Mouse (Mus musculus) lung, postnatal 4 days (tissue): ENCODE results near the gene Alox12e.
A peak's percentile ranks its signal among the peaks of the same experiment; 100 is the strongest.
"Not testable (repeated sequence)": the region's sequence is repeated elsewhere in the genome, so short reads cannot be mapped to it uniquely, and the experiment has no call there.

ENCODE experiments used
- DNase-seq, 2 experiments: peaks; one replicate each; pipeline ENCODE4 v3.0.0; 2021

Gene Alox12e

DNA sequence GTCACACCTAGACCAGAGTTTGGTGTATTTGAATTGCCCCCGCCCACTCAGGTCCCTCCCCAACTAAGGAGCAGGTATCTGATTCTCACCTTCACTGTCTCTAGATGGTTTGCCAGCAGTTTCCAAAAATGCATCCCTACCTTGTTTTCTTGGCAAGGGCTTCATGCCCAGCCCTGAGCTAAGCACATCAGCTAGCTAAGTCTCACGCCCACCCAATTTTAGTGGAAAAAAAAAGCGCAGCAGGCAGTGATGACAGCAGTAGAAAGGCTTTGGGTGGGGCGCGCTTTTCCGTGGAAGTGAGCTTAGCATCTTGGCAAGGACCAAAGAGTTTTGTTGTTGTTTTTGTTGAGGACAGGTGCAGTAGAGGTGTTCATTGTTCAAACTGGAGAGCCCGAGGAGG lies at the start of gene Alox12e:
Gene Alox12e, minus strand, starts transcription at position 101 of the 400 bp plus-strand sequence.
- no peak for DNase-seq

DNA sequence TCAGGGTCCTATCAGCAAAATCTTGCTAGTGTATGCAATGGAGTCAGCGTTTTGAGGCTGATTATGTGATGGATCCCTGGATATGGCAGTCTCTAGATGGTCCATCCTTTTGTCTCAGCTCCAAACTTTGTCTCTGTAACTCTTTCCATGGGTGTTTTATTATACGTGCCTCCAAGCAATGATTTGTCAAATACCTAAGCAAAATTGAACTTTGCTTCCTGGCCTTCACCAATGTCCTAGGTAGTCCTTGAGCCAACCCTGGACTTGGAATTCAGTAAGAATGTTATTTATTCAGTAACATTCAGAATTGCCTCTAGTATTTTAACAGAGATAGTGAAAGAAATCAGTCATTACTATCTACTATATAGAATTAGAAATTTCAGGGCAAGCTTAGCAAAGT lies 46.2 kb upstream of the Alox12e start:
- not testable (repeated sequence) for DNase-seq

DNA sequence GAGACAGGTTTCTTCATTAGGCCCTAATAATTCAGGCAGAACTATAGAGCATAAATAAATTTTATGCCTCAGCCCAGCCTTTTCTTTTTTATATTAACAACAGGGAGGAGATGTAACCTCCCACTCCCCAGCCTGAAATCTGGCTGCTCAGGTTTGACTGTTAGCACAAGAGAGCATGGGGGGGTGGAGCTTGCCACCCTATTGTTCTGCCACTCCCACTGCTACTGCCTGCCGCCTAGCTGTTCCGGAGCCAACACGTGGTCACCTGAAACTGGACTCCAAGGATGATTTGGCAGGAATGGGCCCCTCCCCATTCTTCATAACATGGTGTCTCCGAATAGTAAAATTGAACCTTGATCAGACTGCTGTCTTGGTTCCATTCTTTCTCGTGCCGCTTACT lies 45.3 kb upstream of the Alox12e start:
- not testable (repeated sequence) for DNase-seq

DNA sequence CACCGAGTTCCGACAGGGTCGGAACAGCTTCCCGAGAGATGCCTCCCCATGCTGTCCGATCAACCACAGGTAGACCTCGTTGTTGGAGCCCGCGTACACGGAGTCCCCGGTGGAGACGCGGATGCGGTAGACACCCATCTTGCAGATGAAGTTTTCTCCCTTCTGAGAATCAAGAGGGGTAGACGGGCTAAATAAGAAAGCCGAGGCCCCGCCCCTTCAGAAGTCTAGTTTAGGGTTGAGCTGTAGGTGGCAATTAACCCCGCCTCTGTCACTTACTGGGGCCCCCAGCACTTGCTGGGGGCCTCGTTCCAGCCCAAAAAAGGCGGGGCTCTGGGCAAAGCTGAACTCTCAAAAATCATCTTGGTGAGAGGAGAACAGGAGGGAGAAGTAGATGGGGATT lies 29.4 kb upstream of the Alox12e start, which contains the start of gene Alox15:
Gene Alox15, minus strand, starts transcription at position 164 of the 400 bp plus-strand sequence.
- peak in 1 of 2 experiments; percentile 8 for DNase-seq

DNA sequence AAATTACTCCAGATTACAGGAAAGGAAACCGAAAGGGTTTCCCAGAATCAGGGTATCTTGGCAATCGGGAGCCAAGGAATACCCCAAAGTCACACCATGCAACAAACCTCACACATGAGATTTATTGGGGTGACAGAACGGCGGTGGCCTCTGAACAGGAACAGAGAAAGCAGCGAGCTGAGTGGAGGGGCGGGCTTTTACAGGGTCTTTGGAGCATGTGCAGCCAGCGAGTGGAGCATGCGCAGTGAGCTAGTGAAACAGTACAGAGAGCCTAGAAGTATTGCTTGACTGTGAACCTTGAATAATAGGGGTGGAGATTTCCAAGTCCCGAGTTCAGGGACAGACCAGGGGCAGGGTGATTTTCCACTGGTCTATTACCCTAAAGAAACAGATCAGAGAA lies 26.2 kb upstream of the Alox12e start:
- no peak for DNase-seq

DNA sequence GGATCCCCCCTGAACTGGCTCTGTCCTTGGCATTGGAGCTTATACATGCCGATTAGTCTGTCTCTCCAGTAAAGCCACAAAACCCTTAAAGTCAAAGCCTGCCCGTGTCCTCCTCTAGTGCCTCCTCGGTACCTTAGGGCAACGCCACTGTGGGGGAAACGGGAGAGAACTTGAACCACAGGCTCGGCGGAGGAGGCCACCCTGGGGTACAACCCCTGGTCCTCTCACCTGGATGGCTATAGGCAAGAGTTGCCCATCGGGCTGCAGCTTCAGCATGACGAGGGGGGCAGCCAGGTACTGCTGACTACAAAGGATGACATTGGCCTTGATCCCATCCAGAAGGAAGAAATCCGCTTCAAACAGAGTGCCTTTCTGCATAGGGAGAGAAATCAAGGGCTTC lies 25.4 kb upstream of the Alox12e start:
- DNase-seq, result no peak

DNA sequence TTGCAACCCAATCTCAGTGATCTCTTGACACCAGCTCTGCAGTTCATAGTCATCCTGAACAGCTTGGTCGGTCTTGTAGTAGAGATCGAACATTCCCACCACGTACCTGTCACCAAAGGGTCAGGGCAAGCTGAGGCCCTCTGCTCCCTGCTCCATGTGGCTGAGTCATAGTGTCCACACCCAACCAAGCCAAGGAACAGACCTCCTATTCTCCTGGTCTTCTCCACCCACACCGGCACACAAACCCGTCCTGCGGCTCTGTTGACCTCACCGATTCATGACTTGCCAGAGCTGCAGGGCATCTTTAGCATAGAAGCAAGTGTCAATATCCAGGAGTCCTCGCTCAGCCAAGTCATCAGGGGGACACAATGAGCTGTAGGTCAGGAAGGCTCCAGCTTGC lies 23.1 kb upstream of the Alox12e start:
- no peak for DNase-seq

DNA sequence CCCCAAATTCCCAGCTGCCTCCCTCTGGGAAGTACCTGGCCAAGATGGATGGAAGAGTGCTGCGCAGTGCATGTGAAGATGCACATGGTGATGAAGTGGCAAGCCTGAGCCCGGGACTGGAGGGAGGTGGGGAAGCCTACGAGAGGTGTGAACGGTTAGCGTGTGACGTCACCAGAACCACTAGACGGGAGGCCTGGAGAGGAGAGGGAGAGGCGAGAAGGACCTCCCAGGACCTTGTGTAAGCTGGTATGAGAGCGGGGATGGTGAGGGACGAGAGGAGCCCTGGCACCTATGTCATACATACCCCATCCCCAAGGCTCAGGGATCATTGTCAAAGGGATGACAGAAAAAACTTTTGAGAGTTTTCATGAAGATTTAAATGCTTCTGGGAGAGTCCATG lies 22.6 kb upstream of the Alox12e start:
- no peak for DNase-seq

DNA sequence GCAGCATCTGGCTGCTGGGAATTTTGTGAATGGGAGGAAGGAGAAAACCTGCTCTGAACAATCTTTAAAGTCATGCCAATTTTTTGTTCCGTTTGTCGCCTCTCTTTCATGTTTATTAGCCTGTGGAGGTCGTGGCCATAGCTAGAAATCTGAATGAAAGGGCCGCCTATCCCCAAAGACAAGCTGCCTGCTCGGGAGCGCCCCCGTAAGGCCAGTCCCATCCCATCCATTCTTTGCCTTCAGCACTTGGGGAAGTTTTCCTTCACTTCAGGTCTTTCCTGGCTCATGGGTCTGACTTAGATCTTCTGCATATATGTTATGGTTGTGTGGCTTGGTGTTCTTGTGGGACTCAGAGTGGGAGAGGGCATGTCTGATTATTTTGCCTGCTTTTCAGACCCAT lies 17.1 kb upstream of the Alox12e start:
- no peak for DNase-seq

DNA sequence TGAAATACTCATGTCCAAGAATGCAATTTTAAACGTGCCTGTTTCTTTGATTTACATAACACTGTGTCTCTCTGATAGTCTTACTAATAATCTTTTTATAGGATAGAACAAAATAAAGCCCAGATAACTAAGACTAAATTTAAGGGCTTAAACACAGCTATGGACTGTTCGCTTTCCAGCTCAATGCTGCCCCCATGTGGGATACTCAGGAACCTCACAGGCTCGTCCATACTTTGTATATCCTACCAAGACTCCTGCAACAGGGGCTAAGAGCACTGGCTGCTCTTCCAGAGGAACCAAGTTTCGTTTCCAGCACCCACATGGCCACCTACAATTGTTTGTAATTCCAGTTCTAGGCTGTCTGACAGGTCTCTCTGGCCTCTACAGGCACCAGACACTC lies 12.0 kb upstream of the Alox12e start:
- DNase-seq, result peak; percentile 54 to 77

DNA sequence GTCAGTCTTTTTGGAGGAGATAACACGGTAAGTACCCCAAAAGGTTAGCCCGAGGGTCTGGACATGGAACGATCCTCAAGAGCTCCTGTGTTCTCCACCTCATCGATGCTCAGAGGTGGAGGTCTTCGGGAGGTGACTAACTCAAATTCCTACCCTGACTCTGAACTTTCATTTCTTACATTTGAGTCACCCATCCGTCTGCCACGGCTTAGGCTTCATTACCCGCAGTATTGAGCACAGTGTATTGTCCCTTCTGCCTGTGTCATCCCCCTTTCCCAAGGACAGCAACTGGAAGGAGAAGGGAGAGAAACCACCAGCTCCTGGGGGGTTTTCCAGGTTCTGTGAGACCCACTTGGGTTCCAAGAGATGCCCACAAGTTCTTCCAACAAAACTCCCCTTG lies 2.3 kb upstream of the Alox12e start:
- no peak for DNase-seq

DNA sequence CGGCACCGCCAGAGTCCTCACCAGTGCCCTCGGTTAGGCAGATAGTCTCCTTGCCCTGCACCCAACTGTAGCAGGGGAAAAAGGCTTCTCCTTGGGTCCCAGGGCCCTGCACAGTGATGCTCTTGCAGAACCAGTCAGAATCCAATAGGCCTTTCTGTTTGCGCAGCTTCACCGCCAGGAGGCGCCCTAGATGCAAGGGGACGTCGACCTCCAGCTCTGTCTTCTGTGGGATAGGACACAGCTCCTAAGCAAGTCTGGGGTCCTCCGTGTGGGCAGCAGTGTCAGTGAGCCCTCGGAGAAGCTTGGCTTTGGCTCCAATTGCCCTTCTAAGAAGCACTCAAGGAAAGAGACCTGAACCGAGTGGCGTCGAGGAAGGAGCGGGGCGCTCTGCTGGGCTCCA lies 764 bp downstream of the Alox12e start:
- DNase-seq, result peak; percentile 47 to 65

DNA sequence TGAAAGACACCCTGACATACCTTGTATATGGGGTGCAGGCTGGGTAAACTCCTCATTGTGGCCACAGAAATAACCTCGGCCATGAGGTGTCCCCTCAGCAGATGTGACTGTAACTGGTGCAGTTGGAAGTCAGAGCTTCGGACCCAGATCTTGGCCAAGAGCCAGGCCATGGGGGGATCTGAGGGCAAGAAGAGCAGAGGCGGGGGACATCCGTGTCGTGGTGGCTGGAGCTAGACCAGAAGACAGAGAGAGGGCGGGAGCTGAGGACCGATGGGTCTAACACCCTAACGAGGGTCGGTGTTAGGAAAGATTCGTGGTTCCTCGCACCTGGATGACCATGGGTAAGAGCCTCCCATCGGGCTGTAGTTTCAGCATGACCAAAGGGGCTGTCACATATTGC lies 2.8 kb downstream of the Alox12e start:
- no peak for DNase-seq

DNA sequence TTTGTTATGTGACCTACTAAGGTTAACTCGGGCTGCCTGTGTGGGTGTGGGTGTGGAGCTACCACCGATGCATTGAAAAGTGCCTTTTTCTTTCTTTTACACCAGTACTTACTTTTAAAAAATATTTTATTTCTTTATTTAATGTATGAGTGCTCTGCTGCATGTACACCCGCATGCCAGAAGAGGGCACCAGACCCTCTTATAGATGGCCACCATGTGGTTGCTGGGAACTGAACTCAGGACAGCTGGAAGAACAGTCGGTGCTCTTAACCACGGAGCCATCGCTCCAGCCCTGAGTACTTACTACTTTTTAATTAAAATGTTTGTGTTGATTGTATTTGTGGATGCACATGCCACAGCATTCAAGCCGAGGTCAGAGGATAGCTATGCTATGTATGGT lies 8.6 kb downstream of the Alox12e start:
- DNase-seq, result peak in 1 of 2 experiments; percentile 21

DNA sequence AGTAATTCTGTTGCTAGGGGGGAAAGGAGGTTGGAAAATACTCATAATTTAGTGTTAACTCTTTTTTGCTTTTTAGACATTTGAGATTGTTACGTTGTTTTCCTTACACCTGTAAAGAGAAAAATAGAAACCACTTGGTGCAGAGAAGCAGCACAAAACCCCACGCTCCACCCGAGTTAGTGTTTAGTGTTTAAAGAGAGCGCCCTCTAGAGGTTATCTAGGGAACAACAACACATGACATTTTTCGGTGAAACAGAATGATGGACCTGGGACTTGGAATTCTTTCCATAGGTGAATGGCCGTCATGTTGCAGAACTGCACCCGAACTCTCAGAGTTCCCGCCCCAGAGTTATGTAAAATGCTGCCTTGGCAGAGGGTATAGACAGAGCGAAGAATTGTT lies 13.1 kb downstream of the Alox12e start:
- DNase-seq, result peak in 1 of 2 experiments; percentile 62

DNA sequence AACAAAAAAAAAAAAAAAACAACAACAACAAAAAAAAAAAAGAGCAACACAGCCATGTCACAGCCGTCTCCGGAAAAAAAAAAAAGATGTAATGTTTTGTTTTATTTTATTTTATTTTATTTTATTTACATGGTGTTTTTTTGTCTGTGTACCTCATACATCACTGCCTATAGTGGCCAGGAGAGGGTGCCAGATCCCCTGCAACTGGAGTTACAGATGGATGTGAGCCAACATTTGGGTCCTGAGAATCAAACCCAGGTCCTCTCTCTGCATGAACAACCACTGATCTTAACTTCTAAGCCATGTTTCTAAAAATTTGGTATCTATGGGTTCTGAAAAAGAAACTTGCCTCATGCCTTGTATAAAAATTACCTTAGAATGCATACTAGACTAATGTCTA lies 14.1 kb downstream of the Alox12e start:
- no peak for DNase-seq

DNA sequence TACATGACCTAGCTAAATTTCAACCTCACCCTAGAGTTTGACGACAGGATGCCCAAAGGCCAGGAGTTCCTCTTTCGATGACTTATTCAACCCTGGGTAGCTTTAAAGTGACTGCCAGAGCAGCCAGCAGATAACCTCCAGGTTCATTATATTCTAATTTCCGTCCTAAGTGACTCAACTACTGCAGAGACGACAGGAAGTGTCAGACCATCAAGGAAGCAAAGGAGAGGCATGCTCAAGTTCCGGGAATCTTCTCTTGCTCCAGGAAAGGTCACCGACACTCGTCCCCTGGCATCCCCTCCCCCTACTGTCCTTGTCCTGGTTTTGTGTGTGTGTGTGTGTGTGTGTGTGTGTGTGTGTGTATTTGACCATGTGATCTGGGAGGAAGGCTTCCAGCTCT lies 16.3 kb downstream of the Alox12e start:
- DNase-seq, result peak; percentile 30 to 46

DNA sequence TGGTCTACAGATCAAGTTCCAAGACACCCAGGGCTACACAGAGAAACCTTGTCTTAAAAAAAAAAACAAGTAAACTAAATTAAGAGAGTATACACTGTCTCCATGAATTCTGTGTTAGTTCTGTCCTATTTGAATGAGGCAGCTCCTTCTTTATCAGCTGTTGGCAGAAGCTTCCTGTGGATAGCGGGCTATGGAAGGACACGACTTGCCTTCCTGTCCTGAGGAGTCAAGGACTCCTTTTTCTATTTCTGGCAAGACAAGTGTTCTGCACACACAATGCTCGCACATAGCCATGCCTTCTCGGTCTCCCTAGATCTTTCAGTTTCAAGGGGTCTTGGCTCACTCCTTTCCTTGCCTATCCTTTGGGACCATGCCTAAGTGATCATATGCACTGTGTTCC lies 20.1 kb downstream of the Alox12e start:
- DNase-seq, result no peak

DNA sequence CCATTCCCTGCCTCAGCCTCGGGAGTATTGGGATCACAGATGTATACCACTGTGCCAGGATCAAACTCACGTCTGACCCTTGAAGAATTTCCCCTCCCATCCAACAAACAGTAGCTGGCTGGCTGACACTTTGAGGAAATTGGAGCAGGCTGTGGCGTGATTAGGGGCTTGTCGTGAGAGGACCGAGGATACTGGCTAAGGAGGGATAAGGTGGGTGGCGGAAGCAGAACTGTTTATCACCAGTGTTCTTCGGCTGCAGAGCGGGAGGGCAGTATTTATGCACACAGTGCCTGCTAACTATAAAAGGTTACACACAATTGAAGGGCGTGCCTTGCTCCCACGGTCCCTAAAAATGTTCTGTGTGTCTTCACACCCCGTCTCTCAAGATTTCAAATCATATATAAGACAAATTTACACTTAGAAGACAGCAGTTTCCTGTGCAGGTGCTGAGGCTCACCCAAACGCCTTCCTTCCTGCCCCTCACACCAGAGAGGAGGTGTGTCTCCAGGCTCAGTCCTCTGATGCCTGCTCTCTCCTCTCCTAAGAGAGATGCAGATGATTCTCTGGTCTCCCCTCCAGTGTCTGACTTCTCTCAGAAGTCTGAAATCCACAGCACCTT lies 24.5 kb downstream of the Alox12e start:
- peak; percentile 21 to 42 for DNase-seq

DNA sequence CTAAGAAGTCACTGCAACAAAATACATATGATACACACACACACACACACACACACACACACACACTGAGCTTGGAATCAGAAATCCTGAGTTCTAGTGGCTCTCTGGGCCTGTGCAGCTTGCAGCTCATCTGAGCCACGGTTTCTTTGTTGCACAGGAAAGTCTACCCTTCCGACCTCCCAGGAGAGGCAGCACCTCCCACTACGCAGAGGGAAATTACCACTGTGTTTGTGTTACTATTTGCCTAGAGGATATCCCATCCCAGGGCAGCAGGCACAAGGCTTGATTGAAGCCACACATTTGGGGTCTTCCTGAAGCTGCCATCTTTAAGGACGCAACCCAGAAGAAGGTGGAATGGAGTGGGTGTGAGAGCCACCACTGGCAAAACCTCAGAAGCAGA lies 25.0 kb downstream of the Alox12e start:
- no peak for DNase-seq

DNA sequence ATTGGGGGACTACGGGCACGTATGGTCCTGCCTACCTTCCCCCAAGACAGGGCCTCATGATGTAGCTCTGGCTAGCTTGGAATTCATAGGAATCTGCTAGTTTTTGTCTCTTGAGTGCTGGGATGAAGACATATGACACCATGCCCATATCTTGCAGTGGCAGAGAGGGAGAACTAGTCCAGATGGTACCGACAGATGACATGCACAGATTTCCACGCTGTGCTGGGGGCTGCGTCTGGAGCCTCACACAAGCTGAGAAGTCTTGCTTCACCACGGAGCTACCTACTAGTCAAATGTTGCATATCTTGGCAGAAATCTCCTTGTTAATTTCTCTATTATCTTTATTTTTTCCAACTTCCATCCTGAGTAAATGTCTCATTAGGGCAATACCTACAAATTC lies 28.5 kb downstream of the Alox12e start:
- no peak for DNase-seq

DNA sequence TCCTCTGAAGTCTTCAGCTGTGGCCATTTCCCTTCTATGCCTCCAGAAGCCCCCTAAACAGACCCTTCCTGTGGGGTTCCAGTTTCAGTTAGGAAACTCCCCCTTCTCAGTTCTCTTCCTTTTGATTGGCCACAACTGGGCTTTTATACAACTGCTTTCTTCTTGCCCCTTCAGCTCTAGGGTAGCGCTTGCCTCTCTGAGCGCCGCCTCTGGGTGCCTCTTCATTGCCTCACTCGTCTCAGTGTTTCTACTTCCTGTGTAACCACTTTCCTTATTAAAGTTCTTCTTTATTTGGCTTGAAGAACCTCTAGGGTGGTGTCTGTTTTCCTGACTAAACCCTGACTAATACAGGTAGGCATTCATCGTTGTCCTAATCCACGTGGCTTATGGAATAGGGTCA lies 31.2 kb downstream of the Alox12e start:
- DNase-seq, result no peak

DNA sequence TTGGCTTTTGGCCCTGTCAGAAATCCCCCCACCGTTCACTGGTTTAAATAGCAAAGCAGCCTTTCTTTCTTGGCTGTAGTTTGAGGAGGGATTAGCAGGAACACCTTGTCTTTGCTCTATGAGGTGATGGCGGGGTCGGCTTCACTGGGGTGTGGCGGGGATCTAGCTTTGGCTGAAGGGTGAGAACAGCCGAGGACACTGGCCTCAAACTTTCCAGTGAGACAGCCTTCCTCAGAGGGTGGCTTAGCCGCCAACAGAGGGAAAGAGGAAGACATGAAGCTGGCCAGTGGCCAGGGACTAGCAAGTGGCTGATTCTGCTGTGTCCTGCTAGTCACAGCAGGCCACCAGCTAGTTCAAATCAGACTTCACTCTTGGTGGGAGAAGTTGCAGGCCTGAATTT lies 33.2 kb downstream of the Alox12e start:
- peak in 1 of 2 experiments; percentile 19 for DNase-seq

DNA sequence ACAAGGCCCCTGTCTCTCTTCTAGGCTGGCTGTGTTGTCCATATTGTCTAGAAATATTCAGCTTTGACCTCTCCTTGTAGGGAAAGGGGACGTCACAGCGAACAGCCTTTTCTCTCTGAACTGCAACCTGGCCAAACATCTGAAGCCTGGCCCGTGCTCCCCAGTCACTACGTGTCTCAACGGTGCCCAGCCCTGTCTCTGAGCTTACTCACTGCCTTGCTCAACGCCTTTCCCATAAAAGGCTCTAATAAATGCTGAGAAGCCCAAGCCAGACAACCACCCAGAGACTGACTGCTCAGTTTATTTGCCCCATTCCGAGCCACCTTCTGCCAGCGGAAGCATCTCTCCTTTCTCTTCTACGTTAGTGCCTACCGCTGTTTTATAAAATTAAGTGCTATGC lies 34.3 kb downstream of the Alox12e start:
- no peak for DNase-seq

DNA sequence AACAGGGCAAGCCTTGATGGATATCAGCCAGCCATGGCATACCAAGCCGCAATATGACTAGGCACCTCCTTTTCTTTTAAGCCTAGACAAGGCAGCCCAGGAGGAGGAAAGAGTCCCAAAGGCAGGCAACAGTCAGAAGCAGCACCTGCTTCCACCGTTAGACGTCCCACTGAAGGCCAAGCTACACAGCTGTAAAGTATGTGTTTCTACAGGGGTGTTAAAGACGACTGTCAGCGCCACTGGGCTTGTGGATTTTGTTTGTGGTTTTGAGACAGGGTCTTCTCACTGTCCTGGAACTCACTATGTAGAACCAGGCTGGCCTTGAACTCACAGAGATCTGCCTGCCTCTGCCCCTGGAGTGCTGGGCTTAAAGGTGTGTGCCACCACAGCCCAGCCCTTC lies 36.7 kb downstream of the Alox12e start:
- DNase-seq, result no peak

DNA sequence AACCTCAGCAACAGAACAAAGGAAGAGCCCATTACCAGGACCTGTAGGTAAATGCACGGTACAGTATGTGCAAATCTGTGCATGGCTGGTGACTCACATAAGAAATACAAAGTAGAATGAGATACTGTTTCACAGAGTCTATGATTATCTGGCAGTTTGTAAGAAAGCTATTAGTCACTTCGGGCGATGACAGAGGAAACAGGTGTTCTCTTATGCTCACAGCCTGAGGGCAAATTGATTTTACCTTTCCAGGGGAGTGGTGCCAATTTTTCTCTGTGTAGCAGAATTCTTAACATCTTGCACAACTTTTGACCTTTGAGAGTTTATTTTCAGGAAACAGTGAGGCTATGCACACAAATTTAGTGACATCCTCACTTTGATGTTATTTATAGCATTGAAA lies 37.7 kb downstream of the Alox12e start:
- DNase-seq, result no peak
